In genomic region chr14:50897374-50897765, GRCm38 (mm10) we compare ENCODE assay signal across 8 mouse cellular contexts. TPM values are rescaled to one million over a fixed set of nuclear protein-coding genes. Genes with fewer than 3 reads are reported as not detected.
DNase-seq lines count a peak whose midpoint lies in the region; ATAC-seq and TF ChIP-seq lines count a peak whose summit lies in the region.

TSS of gene Klhl33 (minus strand) at chr14:50897507.

- 52% methylated on average over 7 of the region's 7 CpGs for WGBS in lung, adult 2 months
- 29% methylated on average over 7 of the region's 7 CpGs for WGBS in embryonic facial prominence, embryonic 15.5 days
- WGBS in heart, postnatal 0 days, result 32% methylated on average over 7 of the region's 7 CpGs
- 52% methylated on average over 7 of the region's 7 CpGs for WGBS in liver, postnatal 0 days (ENCODE audit: insufficient replicate concordance)
- 47% methylated on average over 7 of the region's 7 CpGs for WGBS in stomach, embryonic 16.5 days

- TF ChIP-seq EP300 in heart, postnatal 0 days (IDR thresholded peaks at IDR 0.05; ENCODE audit: low read depth), result no peak
- TF ChIP-seq EP300 in liver, postnatal 0 days (IDR thresholded peaks at IDR 0.05; ENCODE audit: low read depth), result no peak

- H3K4me3 ChIP-seq in lung, adult 2 months (replicated peaks; ENCODE audit: extremely low read depth, low read depth, low read length), result peak within 1 kb of the TSS; percentile 53
- H3K4me3 ChIP-seq in embryonic facial prominence, embryonic 15.5 days (replicated peaks), result peak within 1 kb of the TSS; percentile 43
- H3K4me3 ChIP-seq in heart, postnatal 0 days (ENCODE audit: low read depth, low read length), result peak within 1 kb of the TSS; percentile 39
- H3K4me3 ChIP-seq in liver, postnatal 0 days (ENCODE audit: low read depth, low read length), result peak within 1 kb of the TSS; percentile 39
- peak within 1 kb of the TSS; percentile 49 for H3K4me3 ChIP-seq in stomach, embryonic 16.5 days (replicated peaks; ENCODE audit: low read length)

- H3K36me3 ChIP-seq in embryonic facial prominence, embryonic 15.5 days, result no peaks in the 10 kb centered on the region
- H3K36me3 ChIP-seq in heart, postnatal 0 days (replicated peaks; ENCODE audit: control insufficient read depth, insufficient read depth, low read length), result no peaks in the 10 kb centered on the region
- no peaks in the 10 kb centered on the region for H3K36me3 ChIP-seq in liver, postnatal 0 days (replicated peaks; ENCODE audit: insufficient read depth, low read length)
- no peaks in the 10 kb centered on the region for H3K36me3 ChIP-seq in stomach, embryonic 16.5 days (ENCODE audit: control insufficient read depth, insufficient read depth, low read length)

- no peaks in the 10 kb centered on the region for H3K9me3 ChIP-seq in embryonic facial prominence, embryonic 15.5 days (replicated peaks)
- H3K9me3 ChIP-seq in heart, postnatal 0 days (replicated peaks; ENCODE audit: control insufficient read depth, low read length), result no peaks in the 10 kb centered on the region
- H3K9me3 ChIP-seq in liver, postnatal 0 days (ENCODE audit: low read length), result 0 out of 2 replicates have a peak, but pooled peaks cover 3% of the 10 kb centered on the region
- H3K9me3 ChIP-seq in stomach, embryonic 16.5 days (replicated peaks; ENCODE audit: control insufficient read depth, low read length), result no peaks in the 10 kb centered on the region

- peaks cover 7% of the 10 kb centered on the region; the same call in 1 of the 2 replicates for H3K4me1 ChIP-seq in lung, adult 2 months (ENCODE audit: control insufficient read depth, insufficient read depth, low read length)
- H3K4me1 ChIP-seq in embryonic facial prominence, embryonic 15.5 days, result peaks cover 24% of the 10 kb centered on the region
- H3K4me1 ChIP-seq in heart, postnatal 0 days (ENCODE audit: control insufficient read depth, insufficient read depth), result no peaks in the 10 kb centered on the region
- H3K4me1 ChIP-seq in liver, postnatal 0 days (ENCODE audit: insufficient read depth), result peaks cover 8% of the 10 kb centered on the region
- H3K4me1 ChIP-seq in stomach, embryonic 16.5 days (ENCODE audit: control insufficient read depth, insufficient read depth, low read length), result peaks cover 7% of the 10 kb centered on the region; the same call in 1 of the 2 replicates

- no peak for TF ChIP-seq CTCF in lung, adult 2 months (IDR thresholded peaks at IDR 0.05; ENCODE audit: insufficient read depth, low read length)
- no peak for TF ChIP-seq CTCF in heart, postnatal 0 days (IDR thresholded peaks at IDR 0.05; ENCODE audit: low read depth)
- no peak for TF ChIP-seq CTCF in liver, postnatal 0 days (IDR thresholded peaks at IDR 0.05; ENCODE audit: low read depth)

- intact Hi-C loops in left cerebral cortex, postnatal 25 days (cut with DNase I), result no loop called here

- peak; percentile 12 for DNase-seq in lung, adult 2 months
- DNase-seq in lung, postnatal 4 days, result no peak
- peak; percentile 57 for DNase-seq in heart, postnatal 0 days (ENCODE audit: low spot score)
- no peak for DNase-seq in liver, postnatal 0 days
- DNase-seq in kidney, adult 8-10 months, result no peak
- no peak for DNase-seq in left cerebral cortex, postnatal 25 days (ENCODE audit: low spot score in 2 of 2)

- ATAC-seq in embryonic facial prominence, embryonic 15.5 days (ENCODE audit: insufficient number of reproducible peaks, low FRiP score, low TSS enrichment, low read depth), result no peak
- ATAC-seq in heart, postnatal 0 days (ENCODE audit: insufficient read depth, low read depth), result peak; percentile 57
- no peak for ATAC-seq in liver, postnatal 0 days
- ATAC-seq in stomach, embryonic 16.5 days (ENCODE audit: insufficient read depth, low FRiP score), result no peak

- peaks cover 14% of the 10 kb centered on the region for H3K27me3 ChIP-seq in embryonic facial prominence, embryonic 15.5 days
- H3K27me3 ChIP-seq in heart, postnatal 0 days (ENCODE audit: control insufficient read depth, insufficient read depth, low read length), result no peaks in the 10 kb centered on the region
- H3K27me3 ChIP-seq in liver, postnatal 0 days (ENCODE audit: insufficient read depth, low read length), result no peaks in the 10 kb centered on the region
- H3K27me3 ChIP-seq in stomach, embryonic 16.5 days (ENCODE audit: control insufficient read depth, insufficient read depth, low read length), result 0 out of 2 replicates have a peak, but pooled peaks cover 5% of the 10 kb centered on the region

- H3K9ac ChIP-seq in embryonic facial prominence, embryonic 15.5 days, result peak within 1 kb of the TSS; percentile 21; the same call in 1 of the 2 replicates
- peak within 1 kb of the TSS; percentile 23; the same call in 1 of the 2 replicates for H3K9ac ChIP-seq in heart, postnatal 0 days (replicated peaks; ENCODE audit: low read depth, low read length)
- peak within 1 kb of the TSS; percentile 58 for H3K9ac ChIP-seq in liver, postnatal 0 days (replicated peaks)
- H3K9ac ChIP-seq in stomach, embryonic 16.5 days (ENCODE audit: low read length), result peak within 1 kb of the TSS; percentile 67

- no peak for TF ChIP-seq POLR2A in lung, adult 2 months (IDR thresholded peaks at IDR 0.05; ENCODE audit: borderline replicate concordance, extremely low read depth, low read depth, low read length)

- H3K4me2 ChIP-seq in embryonic facial prominence, embryonic 15.5 days (replicated peaks), result peak within 1 kb of the TSS; percentile 85
- H3K4me2 ChIP-seq in heart, postnatal 0 days (ENCODE audit: low read depth, low read length), result peak within 1 kb of the TSS; percentile 70
- H3K4me2 ChIP-seq in liver, postnatal 0 days (ENCODE audit: low read depth, low read length), result peak within 1 kb of the TSS; percentile 77
- H3K4me2 ChIP-seq in stomach, embryonic 16.5 days (ENCODE audit: low read depth, low read length), result peak within 1 kb of the TSS; percentile 80

- H3K27ac ChIP-seq in embryonic facial prominence, embryonic 15.5 days (replicated peaks), result no peak within 1 kb of the TSS
- H3K27ac ChIP-seq in heart, postnatal 0 days (ENCODE audit: low read depth), result no peak within 1 kb of the TSS
- peak within 1 kb of the TSS; percentile 78 for H3K27ac ChIP-seq in liver, postnatal 0 days (ENCODE audit: low read depth)
- H3K27ac ChIP-seq in stomach, embryonic 16.5 days (ENCODE audit: low read length), result no peak within 1 kb of the TSS

RNA-seq across cellular contexts. Expression of gene Klhl33, which starts in this region (rescaled TPM):
- polyA plus RNA-seq in lung, adult 2 months (2012; rRNA removed), result 1.4 and 3.7 TPM in 2 replicates
- 0.24 and 0.45 TPM in 2 replicates for polyA plus RNA-seq in embryonic facial prominence, embryonic 15.5 days (2015; fragmentation: Nextera tagmentation; extraction: Ambion mirVana)
- not detected in 2 replicates for total RNA-seq in heart, postnatal 0 days (2014; rRNA removed; ENCODE audit: low replicate concordance)
- 0.85 and 1.4 TPM in 2 replicates for polyA plus RNA-seq in heart, postnatal 0 days (2015; fragmentation: Nextera tagmentation; extraction: Ambion mirVana)
- 0.13 and 0.20 TPM in 2 replicates for polyA plus RNA-seq in liver, postnatal 0 days (2015; fragmentation: Nextera tagmentation; extraction: Ambion mirVana)
- 0.26 and 0.49 TPM in 2 replicates for polyA plus RNA-seq in stomach, embryonic 16.5 days (2015; fragmentation: Nextera tagmentation; extraction: Ambion mirVana)
- total RNA-seq in left cerebral cortex, postnatal 25 days (2021), result 1 to 10 TPM; 2.3 to 3.2 TPM

Comparison
In these comparisons a context has a peak if more than half of its experiments do, and no peak if none do; other contexts are left out.
1. DNase-seq: peak in lung, adult 2 months (single experiment) and heart, postnatal 0 days (single experiment); none in lung, postnatal 4 days (0 of 2), liver, postnatal 0 days (single experiment), kidney, adult 8-10 months (0 of 2) and left cerebral cortex, postnatal 25 days (0 of 2).
2. Peak in every context shown above with its lines, with median percentiles within 50 percentile points of each other: H3K4me3 ChIP-seq, H3K4me2 ChIP-seq and H3K9ac ChIP-seq.